Mouse (Mus musculus): Measurements from ENCODE around the gene Pard3b.

The Pard3b gene

DNA sequence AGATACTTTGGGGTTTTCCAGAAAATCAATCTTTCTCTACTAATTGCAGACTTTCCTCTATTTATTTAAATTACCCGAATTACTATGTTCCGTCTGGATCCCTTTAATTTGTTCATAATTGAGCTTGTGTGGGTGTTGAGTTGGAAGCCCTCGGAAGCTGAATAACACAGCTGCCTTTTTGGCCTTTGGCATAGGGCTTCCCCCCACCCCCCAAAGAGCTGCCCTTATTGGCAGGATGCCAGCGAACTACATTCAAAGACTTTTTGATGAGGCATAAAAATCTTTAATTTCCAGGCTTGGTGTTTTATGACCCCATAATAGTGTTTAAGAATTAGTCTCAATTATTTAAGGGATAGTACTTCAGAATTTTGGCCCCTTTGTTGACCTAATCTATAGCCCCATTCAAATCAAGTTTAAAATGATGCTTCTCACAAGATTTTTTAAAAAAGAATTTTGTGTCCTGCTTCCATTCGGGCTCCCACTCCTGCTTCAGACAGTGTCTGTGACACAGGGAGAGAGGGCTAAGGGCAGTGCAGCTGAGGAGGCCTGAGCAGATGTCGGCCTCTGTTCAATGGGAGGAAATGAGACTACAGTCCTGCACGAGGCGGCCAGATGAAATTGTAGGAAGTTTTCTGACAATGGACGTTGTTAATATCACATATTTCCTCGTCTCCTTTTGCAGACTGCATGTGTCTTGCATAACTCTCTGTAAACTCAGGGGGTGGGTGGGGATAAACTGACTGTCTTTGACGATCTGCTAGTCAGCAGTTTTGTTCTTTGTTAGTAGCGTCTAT is 605.8 kb downstream of the Pard3b start:
- DNase-seq (ENCODE audit: low spot score), result no peak

- DNase-seq (ENCODE audit: low spot score), result no peak
These were observed 613.8 kb downstream of the Pard3b start for GRCm38 (mm10) chr1:62252432-62252831.

- DNase-seq (ENCODE audit: low spot score), result no peak
These were observed 615.7 kb downstream of the Pard3b start for GRCm38 (mm10) chr1:62254316-62254715.

GRCm38 (mm10) chr1:62254888-62255287 is 616.3 kb downstream of the Pard3b start:
- DNase-seq (ENCODE audit: low spot score), result no peak

GRCm38 (mm10) chr1:62276466-62276865 is 637.8 kb downstream of the Pard3b start:
- DNase-seq (ENCODE audit: low spot score), result no peak

DNA sequence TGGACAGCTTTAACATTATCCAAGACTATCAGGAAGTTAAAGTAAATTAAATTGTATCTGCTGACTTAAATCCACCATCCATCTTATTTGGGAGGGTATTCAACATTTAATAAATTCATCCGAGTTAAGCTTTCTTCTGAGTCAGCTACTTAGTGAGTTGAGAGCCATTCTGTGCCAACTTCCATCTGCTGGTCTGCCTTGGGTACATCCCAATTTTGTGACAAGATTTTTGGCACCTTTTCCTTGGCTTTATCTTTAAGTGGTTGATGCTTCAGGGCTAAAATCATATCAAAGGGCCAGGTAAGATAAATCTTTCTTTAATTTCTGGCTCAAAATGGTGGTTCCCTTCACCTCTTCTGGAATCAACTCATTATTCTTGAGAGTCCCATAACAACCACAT is 640.0 kb downstream of the Pard3b start:
- DNase-seq (ENCODE audit: low spot score), result no peak

DNA sequence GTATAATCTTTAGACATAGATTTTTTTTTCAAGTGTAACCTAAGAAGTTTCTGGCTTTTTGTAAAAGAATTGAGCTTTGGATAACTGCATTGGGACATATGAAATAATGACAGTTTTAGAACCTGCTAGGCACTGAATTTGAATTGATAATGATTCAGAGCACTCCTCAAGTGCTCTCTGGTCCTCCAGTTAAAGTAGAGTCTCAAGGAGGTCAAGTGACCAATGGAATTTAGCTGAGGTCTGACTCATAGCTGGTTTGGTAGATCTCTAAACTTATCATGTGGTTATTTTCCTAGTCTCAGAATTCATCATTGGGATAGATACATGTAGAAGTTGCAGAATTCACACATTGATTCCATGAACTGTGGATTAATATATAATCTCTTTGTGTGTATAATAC is 642.0 kb downstream of the Pard3b start:
- no peak for DNase-seq (ENCODE audit: low spot score)

DNA sequence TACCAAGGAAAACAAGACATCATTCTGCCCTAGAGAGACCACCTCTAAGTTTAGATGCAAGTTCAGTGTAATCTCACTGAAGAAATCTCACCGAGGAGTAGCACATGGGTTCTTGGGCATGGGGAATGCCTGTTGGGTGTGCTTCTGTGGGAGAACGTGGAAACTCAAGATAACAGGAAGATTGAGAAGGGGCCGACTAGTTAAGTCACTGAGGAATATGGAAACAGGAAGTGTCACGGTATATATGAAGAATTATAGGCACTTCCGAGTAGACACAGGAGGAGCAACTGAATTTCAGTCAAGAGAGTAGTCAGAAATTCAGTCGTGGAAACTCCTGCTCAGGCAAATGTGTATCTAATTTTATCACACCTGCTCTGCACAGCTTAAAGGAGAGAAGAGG is 644.2 kb downstream of the Pard3b start:
- DNase-seq (ENCODE audit: low spot score), result no peak

DNA sequence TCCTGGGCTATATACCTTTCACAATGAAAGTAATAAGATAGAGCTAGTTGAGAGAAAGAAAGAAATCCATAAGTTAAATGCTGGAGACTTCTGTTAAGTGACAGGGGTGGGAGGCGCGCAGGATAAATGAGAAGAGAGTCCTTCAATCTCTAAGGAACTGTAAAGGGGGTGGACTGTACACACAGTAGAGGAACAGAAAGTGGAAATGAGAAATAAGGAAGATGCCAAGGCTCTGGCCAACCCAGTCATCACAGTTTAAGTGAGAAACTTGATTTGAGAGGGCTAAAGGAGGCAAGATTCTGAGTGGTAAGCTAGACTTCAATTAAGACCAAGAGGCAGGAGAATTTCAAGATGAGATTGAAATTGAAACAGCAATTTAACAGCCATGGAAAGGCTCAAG is 645.0 kb downstream of the Pard3b start:
- DNase-seq (ENCODE audit: low spot score), result no peak

DNA sequence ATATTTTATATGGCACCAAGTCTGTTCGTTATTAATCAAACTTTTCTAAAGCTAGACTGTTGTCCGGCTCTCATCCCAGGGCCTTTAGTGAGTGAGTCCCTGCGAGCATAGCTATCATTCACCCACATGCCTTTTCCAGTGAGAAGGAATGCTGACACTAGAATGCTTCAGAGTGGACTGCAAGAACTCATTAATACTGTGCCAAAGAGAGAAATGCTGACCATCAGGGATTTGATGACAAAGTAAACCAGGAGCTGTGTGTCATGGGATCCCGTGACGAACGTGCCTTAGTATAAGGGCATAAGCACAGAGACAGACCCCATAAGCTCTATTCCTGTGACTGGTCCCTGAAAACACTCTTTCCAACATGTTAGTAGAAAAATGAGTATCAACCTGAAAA is 670.8 kb downstream of the Pard3b start:
- no peak for DNase-seq (ENCODE audit: low spot score)

GRCm38 (mm10) chr1:62325237-62325636 is 686.6 kb downstream of the Pard3b start:
- no peak for DNase-seq (ENCODE audit: low spot score)

- no peak for DNase-seq (ENCODE audit: low spot score)
These were observed 689.1 kb downstream of the Pard3b start for GRCm38 (mm10) chr1:62327743-62328142.

DNA sequence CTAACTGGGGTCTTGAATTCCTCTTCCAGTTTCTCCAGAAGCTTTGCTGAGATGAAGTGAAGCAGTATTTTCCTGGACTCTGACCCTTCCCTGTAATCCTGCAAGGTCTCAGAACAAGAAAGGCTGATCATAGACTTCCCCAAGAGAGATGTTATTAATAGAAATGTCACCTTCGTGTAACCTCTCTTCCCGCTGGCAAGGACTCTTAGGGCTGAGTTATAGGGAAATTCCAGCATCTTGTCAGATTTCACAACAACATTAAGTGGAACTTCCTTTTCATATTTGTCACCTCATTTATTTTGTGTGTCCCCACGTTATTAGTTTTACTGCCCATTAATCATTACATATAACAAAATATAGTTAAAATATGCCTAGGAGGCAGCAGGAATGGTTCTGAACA is 690.2 kb downstream of the Pard3b start:
- no peak for DNase-seq (ENCODE audit: low spot score)

GRCm38 (mm10) chr1:62333016-62333415 is 694.4 kb downstream of the Pard3b start:
- DNase-seq (ENCODE audit: low spot score), result no peak

DNA sequence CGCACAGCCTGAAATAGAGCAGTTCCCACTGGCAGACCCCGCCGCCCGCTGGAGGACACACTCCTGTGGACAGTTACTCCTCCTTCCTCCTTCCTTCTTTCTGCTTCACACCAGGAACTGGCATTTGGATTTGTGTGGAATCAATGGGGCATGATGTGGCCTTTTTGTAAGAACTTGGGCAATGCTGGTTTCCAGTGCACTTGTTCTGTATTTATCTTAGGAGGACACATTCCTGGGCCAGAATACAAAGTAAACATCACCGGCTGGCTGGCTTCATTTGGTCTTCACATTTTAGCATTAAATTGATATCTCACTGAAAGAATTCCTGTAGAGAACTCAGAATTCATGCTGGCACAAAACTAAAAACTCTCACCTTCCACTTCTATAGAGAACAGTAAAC is 695.6 kb downstream of the Pard3b start:
- no peak for DNase-seq (ENCODE audit: low spot score)

GRCm38 (mm10) chr1:62340261-62340660 is 701.6 kb downstream of the Pard3b start:
- no peak for DNase-seq (ENCODE audit: low spot score)

GRCm38 (mm10) chr1:62344286-62344685 is 705.7 kb downstream of the Pard3b start:
- DNase-seq (ENCODE audit: low spot score), result no peak

DNA sequence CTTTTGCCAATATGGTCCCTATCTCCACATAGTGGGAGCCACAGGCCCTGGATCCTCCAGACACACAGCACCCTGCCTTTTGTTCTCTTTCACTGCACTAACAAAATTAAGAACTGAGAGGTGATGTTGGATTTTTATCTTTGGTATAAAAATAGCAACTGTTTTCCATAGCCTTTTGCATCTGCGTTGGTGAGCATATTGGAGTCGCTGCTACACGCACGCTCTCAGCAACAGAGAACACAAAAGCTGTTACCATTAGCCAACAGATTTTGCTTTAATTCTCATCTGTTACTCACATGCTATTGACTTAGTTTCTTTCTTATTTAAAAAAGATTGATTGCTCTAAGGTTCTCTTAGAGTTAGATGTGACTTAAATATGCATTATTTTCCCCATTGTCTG is 709.7 kb downstream of the Pard3b start:
- DNase-seq (ENCODE audit: low spot score), result no peak

DNA sequence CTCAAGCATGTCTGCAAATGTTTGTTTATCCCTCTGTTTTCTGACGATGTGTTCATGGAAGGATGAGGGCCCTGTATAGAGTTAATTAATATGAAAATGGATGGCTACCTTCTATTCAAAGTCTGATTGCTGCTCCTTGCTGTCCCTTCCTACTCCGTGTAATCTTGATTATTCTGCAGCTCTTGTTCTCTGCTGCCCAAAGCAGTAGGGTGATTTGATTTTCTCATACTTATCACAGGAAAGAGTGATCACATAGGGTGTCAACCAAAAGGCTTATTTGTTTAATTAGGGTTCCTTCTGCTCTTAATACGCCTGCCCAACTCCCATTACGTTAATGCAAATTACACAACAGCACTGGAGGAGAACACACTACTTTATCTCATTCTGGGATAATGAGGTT is 716.9 kb downstream of the Pard3b start:
- DNase-seq (ENCODE audit: low spot score), result no peak

DNA sequence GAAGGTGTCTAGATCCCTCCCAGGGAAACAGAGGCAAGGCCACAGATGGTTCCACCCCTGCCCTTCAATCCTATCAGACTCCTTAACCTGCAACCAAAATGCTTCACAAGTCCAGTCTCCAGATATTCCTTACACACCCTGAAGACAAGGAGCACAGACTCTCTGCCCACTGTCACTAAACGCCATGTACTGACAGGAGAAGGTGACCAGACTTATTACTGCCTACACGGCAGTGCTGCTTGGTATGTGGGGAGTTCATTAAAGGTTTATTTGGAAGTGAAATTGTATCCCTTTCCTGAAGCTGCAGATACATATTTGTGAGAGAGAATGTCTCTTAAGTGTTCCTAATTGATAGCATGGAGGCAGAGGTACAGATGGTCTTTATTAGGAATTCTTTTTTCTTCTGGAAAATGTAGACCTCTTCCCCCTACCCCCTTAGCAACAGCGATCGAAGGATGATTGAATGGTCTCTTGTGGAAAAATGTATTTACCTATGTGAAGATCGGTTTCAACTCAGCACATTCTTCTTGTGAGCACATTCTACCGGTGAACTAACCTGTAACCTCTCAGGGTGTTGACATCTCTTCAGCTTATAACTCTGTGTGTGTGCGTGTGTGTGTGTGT is 735.9 kb downstream of the Pard3b start:
- DNase-seq (ENCODE audit: low spot score), result no peak

DNA sequence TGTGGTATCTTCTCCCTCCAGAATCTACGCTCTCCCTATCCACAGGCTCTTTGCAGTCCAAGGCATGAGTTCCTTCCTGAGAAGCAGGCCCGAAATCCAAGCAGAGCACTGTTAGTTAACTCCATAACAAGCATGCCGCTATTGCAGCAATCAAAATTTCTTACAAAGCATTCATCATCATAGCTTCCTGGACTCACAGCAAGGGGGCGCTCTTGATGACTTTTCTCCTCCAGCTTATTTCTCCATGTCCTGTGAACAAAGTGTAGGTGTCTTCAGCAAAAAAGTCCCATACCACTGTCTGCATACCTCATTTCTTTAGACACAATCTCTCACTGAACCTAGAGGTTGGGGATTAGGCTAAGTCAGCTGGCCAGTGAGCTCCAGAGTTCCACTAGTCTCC is 739.7 kb downstream of the Pard3b start:
- DNase-seq (ENCODE audit: low spot score), result no peak

GRCm38 (mm10) chr1:62382807-62383514 is 744.3 kb downstream of the Pard3b start:
- no peak for DNase-seq (ENCODE audit: low spot score)

DNA sequence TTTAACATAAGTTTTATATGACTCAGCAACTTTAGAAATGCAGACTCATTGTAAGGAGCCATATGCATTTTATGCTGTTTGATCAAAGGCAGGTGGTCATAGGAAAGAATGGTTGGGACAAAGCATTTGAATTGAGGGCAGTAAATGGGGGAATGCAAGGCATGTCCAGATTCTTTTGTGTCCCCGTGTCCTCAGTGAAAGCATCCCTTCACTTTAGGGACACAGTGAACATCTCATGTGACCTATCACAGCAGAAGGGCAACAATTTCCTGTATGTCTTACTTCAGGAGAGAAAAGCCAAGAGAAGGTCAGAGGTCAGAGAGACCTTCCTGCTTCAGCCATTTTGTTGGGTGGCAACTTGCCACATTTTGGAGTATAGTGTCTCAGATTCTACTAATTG is 745.6 kb downstream of the Pard3b start:
- no peak for DNase-seq (ENCODE audit: low spot score)

Data from urinary bladder, postnatal 10 days (tissue).